Mouse (Mus musculus): Measurements from ENCODE around the gene Lypd6b.

The Lypd6b gene

DNA sequence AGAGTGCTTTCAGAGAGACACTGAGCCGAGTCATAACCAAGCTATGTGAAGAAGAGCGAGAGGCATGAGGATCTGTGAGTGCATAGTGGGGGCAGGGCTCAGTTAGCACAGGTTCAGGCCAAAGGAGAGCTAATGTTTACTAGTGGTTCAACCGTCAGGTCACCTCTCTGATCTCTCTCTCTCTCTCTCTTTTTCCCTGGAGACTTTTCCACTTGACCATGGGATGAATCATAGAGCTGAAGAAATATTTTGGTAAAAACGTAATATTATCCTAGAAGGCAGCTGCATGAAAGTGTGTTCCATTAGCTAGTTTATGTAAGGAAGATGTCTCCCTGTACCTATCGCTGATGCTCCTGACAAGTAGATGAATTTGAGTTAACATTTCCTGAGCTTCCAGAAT, 30.6 kb downstream of the Lypd6b start:
- no peak for DNase-seq (ENCODE audit: low read depth)

DNA sequence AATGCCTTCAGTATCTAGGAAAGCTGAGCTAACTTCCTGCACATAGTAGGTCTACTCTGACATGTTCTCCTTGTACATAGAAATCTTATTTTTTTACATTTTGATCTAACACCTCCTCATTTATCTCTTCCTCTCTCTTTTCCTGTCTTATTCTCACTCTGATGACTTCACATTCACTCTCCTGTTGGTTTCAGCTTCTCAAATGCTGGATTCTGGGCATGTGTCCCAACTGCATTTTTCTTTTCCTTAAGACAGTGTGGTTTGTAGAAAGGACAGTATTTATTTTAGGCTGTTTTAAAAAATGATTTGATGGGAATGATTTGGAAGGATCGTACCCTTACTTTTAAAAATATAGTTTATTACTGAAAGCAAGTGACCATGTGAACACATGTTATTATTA, 34.8 kb downstream of the Lypd6b start:
- DNase-seq (ENCODE audit: low read depth): no peak

- DNase-seq (ENCODE audit: low read depth): no peak
Measured at GRCm38 (mm10) chr2:49825588-49825987, 38.1 kb downstream of the Lypd6b start.

DNA sequence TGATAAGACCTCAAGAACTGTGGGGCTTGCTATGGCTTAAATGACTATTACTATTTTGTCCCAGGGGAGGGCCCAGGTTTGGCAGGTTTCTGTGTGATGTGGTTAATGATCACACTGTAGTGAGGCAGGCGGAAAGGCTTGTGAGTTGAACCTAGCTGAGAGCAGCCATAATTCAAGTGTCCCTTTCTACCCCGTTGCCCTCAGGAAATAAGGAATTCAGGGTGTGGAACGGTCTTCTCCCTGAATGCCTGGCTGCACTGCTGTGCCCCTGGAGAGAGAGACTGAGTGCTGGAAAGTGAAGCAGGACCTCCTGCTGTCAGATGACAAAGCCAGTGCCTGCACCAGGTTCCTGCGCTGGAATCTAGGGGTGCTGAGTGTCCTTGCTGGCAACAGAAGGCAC, 40.3 kb downstream of the Lypd6b start:
- no peak for DNase-seq (ENCODE audit: low read depth)

GRCm38 (mm10) chr2:49830369-49830768, 42.9 kb downstream of the Lypd6b start:
- DNase-seq (ENCODE audit: low read depth): no peak

DNA sequence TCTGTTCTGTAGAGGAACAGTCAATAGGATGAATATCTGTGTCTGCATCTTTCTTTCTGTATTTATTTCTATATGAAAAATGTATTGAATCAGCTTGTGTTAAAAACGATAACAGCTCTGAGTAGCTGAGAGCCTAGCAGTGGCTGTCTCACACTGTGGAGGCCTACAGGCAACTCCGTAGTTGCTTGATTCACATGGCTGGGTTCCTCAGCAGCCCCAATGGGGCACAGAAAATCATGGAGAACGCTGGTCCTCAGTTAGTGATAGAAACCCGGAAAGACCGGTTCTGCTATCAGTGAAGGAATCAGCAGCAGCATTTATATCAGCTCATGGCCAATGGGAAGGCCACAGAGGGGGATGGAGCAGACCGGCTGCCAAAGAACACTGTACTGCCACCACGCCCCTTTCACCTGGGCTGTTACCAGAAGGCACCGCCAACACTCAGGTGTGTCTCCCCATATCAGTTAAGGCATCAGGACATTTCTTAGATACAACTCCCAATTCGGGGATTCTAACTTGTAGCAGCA, 44.9 kb downstream of the Lypd6b start:
- no peak for DNase-seq (ENCODE audit: low read depth)

- peak; percentile 49 for DNase-seq (ENCODE audit: low read depth)
Measured at GRCm38 (mm10) chr2:49837454-49838059, 50.1 kb downstream of the Lypd6b start.

DNA sequence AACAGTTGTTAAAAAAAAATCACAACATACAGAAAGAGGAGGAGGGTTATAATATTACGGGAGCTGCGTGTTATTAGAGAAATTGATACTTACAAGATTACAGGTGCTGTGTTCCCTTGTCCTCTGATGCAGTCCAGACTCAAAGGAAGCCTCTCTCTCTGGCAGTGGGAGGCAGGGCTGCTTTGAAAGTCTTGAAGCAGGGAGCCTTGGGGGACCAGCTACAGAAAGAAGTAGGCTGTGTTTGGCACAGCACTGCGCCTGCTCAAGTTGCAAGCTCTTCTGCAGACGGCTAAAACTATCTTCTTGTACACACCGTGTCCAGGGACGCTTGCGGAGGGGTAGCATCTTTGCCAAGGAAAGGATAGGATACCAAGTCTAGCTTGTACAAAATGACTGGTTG, 51.1 kb downstream of the Lypd6b start:
- no peak for DNase-seq (ENCODE audit: low read depth)

DNA sequence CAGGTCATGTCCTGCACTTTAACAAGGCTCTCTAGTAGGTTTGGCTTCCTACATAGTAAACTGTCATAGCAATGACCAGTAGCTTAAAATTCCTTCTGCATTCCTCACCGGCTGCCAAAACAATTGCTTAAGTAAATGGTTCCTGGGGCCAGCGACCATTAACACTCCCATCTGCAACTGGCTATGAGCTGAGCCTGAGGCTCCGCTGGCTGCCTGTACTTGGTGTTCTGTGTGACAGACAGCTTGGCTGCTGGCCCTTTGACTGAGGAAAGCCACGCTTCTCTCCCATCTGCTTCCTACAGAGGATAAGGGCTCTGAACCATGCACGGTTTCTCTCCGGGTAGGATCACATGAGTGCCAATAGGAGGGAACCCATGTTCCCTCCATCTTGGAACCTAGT, 53.1 kb downstream of the Lypd6b start:
- DNase-seq (ENCODE audit: low read depth): no peak

DNA sequence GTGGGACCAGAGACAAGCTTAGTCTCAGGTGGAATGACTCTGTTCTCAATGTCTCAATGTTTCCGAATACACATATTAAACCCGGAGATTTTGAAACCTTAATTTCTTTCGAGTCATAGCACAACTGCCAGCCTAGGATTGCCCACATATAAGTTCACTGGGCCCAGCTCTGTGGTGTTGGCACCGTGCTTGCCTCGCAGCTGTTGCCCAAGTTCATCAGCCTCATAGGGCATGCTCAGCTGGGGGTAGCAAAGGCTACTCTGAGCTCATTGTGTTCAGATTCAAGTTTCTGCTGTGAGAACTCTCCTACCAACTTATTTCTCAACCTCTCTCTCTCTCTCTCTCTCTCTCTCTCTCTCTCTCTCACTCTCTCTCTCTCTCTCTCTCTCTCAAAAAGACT, 53.6 kb downstream of the Lypd6b start:
- no peak for DNase-seq (ENCODE audit: low read depth)

DNA sequence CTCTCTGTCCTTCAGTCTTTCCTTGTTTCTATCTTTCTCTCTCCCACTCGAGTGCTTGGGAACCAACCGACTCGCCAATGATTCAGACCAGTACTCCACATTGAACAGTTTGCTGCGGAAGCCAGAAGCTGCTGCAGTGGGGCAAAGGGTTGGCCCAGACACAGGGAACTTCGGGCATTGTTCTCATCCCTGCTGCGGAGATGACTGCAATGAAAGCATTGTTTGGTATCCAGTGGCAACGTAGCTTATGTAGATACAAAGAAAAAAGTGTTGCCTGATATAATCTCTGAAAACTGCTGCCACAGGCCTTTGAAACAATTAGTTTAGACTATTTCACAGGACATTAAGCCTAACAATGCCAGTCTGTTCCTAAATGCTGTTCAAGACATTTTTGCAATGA, 57.6 kb downstream of the Lypd6b start:
- DNase-seq (ENCODE audit: low read depth): peak; percentile 58

DNA sequence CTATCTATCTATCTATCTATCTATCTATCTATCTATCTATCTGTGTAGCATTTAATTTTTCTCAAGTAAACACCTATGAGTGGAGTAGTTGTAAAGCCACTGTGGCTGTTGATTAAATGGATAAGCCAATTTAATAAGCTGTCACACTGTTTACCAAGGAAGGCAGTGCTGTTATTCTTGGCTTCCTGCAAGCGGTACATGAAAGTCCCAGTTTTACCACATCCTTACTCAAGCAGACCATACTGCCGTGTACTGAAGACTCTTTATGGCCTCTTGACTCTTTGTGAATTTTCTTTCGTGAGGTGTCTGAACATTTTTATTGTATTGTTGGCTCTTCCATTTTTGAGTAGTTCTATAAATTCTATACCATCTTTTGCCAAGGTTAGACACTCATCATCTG, 58.6 kb downstream of the Lypd6b start:
- peak; percentile 81 for DNase-seq (ENCODE audit: low read depth)

DNA sequence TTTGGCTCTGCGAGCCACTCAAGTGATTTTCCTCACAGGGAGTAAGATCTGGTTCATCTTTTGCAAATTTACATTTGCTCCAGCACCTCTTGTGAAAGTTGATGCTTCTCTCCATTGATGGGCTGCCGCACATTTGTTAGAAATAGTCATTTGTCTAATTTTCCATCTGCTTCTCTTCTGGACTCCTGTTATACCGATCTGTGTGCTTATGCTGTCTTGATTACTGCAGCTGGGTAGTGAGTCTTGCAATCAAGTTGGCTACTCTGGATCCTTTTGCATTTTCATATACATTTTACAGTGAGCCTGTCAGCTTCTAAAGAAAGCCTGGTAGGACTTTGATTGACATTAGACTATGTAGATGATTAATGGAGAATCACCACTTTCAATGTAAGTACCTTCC, 59.4 kb downstream of the Lypd6b start:
- peak; percentile 38 for DNase-seq (ENCODE audit: low read depth)

- peak; percentile 59 for DNase-seq (ENCODE audit: low read depth)
Measured at GRCm38 (mm10) chr2:49847831-49848230, 60.3 kb downstream of the Lypd6b start.

DNA sequence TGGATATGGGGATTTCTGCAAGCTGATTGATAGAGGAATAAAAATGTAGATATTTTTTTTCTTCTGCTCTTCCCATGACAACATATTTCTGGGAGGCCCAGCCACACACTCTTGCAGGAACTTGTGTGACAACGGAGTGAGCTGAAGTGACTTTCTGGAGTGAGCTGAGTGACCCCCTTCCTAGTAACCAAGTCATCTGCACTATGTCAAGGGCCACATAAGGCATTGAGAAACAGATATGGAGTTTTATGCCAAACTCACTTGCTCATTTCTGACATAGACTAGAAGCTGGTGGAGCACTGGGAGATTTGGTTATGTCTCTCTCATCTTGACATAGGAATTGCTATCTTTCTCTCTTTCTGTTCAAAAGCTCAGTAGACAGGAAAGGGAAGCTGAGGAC, 62.3 kb downstream of the Lypd6b start:
- DNase-seq (ENCODE audit: low read depth): peak; percentile 37

DNA sequence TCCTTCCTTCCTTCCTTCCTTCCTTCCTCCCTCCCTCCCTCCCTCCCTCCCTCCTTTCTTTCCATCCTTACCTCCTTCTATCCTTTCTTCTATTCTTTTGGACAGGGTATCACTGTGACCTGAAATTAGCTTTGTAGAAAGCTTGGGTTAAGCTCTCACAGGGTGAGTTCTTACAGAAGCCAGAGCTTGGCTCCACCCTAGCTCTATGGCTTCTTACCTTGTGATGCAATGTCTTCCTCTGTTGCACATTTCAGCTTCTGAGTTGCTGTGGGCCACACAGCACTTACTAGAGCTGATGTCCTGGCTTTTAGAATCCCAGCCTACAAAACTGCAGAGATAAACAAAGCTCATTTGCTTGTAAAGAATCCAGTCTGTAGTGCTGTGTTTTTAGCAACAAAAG, 64.5 kb downstream of the Lypd6b start:
- no peak for DNase-seq (ENCODE audit: low read depth)

- DNase-seq (ENCODE audit: low read depth): no peak
Measured at GRCm38 (mm10) chr2:49856161-49856564, 68.7 kb downstream of the Lypd6b start.

GRCm38 (mm10) chr2:49856584-49856983, 69.1 kb downstream of the Lypd6b start:
- no peak for DNase-seq (ENCODE audit: low read depth)

GRCm38 (mm10) chr2:49860219-49860962, 72.9 kb downstream of the Lypd6b start:
- no peak for DNase-seq (ENCODE audit: low read depth)

- DNase-seq (ENCODE audit: low read depth): no peak
Measured at GRCm38 (mm10) chr2:49860969-49861592, 73.6 kb downstream of the Lypd6b start.

- DNase-seq (ENCODE audit: low read depth): no peak
Measured at GRCm38 (mm10) chr2:49861658-49862057, 74.2 kb downstream of the Lypd6b start.

- DNase-seq (ENCODE audit: low read depth): peak; percentile 67
Measured at GRCm38 (mm10) chr2:49868116-49868858, 80.8 kb downstream of the Lypd6b start.
